ENCODE assay signal across 8 mouse cellular contexts in genomic region chr14:78900770-78901169, GRCm38 (mm10). TPM values are rescaled to one million over a fixed set of nuclear protein-coding genes. Genes with fewer than 3 reads are reported as not detected.
DNase-seq lines count a peak whose midpoint lies in the region; ATAC-seq lines count a peak whose summit lies in the region.

No protein-coding gene starts in this region.

- peak; percentile 58; the same call in 1 of the 2 replicates for ATAC-seq in neural tube, embryonic 14.5 days (ENCODE audit: low read depth)
- no peak for ATAC-seq in neural tube, embryonic 15.5 days (ENCODE audit: low FRiP score)
- ATAC-seq in heart, embryonic 16.5 days (replicated peaks; ENCODE audit: extremely low read depth, insufficient read depth, low FRiP score), result peak; percentile 94
- ATAC-seq in lung, embryonic 16.5 days (ENCODE audit: low read depth), result peak; percentile 81

- H3K4me2 ChIP-seq in neural tube, embryonic 14.5 days (ENCODE audit: low read depth, low read length), result no peak overlapping the region
- H3K4me2 ChIP-seq in neural tube, embryonic 15.5 days, result no peak overlapping the region
- H3K4me2 ChIP-seq in heart, embryonic 16.5 days (ENCODE audit: low read depth, low read length), result peak overlapping the region; percentile 6; the same call in 1 of the 2 replicates
- H3K4me2 ChIP-seq in lung, embryonic 16.5 days (ENCODE audit: low read depth, low read length), result no peak overlapping the region

- H3K9ac ChIP-seq in neural tube, embryonic 14.5 days (replicated peaks; ENCODE audit: low read depth, low read length), result no peak overlapping the region
- H3K9ac ChIP-seq in neural tube, embryonic 15.5 days (replicated peaks), result no peak overlapping the region
- H3K9ac ChIP-seq in heart, embryonic 16.5 days (ENCODE audit: low read length), result no peak overlapping the region; the same call in 1 of the 2 replicates
- no peak overlapping the region for H3K9ac ChIP-seq in lung, embryonic 16.5 days (ENCODE audit: low read length)

- H3K27me3 ChIP-seq in neural tube, embryonic 14.5 days (ENCODE audit: control insufficient read depth, insufficient read depth, low read length), result no peaks in the 10 kb centered on the region
- H3K27me3 ChIP-seq in neural tube, embryonic 15.5 days (replicated peaks), result no peaks in the 10 kb centered on the region
- no peaks in the 10 kb centered on the region for H3K27me3 ChIP-seq in heart, embryonic 16.5 days (ENCODE audit: control insufficient read depth, insufficient read depth, low read length)
- H3K27me3 ChIP-seq in lung, embryonic 16.5 days (ENCODE audit: control insufficient read depth, insufficient read depth, low read depth, low read length), result no peaks in the 10 kb centered on the region

- H3K4me1 ChIP-seq in neural tube, embryonic 14.5 days (ENCODE audit: control insufficient read depth, insufficient read depth, low read length), result no peaks in the 10 kb centered on the region
- 0 out of 2 replicates have a peak, but pooled peaks cover 2% of the 10 kb centered on the region for H3K4me1 ChIP-seq in neural tube, embryonic 15.5 days
- peaks cover 17% of the 10 kb centered on the region for H3K4me1 ChIP-seq in heart, embryonic 16.5 days (ENCODE audit: control insufficient read depth, insufficient read depth, low read length)
- peaks cover 2% of the 10 kb centered on the region; the same call in 1 of the 2 replicates for H3K4me1 ChIP-seq in lung, embryonic 16.5 days (replicated peaks; ENCODE audit: control insufficient read depth, insufficient read depth, low read length)

- peak; percentile 35 to 88 for DNase-seq in adrenal gland, adult (ENCODE audit: inconsistent age in 2 of 2, low spot score in 1 of 2)
- DNase-seq in adrenal gland, postnatal 25 days, result no peak
- peak; percentile 6 for DNase-seq in yolk sac, embryonic 10.5 days (ENCODE audit: low spot score)
- no peak for DNase-seq in spleen, postnatal 14 days (ENCODE audit: low spot score in 2 of 2)

- no peaks in the 10 kb centered on the region for H3K36me3 ChIP-seq in neural tube, embryonic 14.5 days (ENCODE audit: control insufficient read depth, insufficient read depth, low read length)
- H3K36me3 ChIP-seq in neural tube, embryonic 15.5 days, result no peaks in the 10 kb centered on the region
- no peaks in the 10 kb centered on the region for H3K36me3 ChIP-seq in heart, embryonic 16.5 days (ENCODE audit: control insufficient read depth, insufficient read depth)
- H3K36me3 ChIP-seq in lung, embryonic 16.5 days (ENCODE audit: control insufficient read depth, insufficient read depth, low read length), result no peaks in the 10 kb centered on the region

- 53% methylated on average over 2 of the region's 2 CpGs for WGBS in neural tube, embryonic 14.5 days
- WGBS in neural tube, embryonic 15.5 days, result 50% methylated on average over 2 of the region's 2 CpGs
- WGBS in heart, embryonic 16.5 days, result 1% methylated on average over 2 of the region's 2 CpGs
- 11% methylated on average over 2 of the region's 2 CpGs for WGBS in lung, embryonic 16.5 days

- H3K9me3 ChIP-seq in neural tube, embryonic 14.5 days (ENCODE audit: control insufficient read depth, low read length), result no peaks in the 10 kb centered on the region
- H3K9me3 ChIP-seq in neural tube, embryonic 15.5 days (replicated peaks), result no peaks in the 10 kb centered on the region
- H3K9me3 ChIP-seq in heart, embryonic 16.5 days (replicated peaks; ENCODE audit: control insufficient read depth, low read length), result no peaks in the 10 kb centered on the region
- H3K9me3 ChIP-seq in lung, embryonic 16.5 days (ENCODE audit: control insufficient read depth, low read length), result no peaks in the 10 kb centered on the region

- no peak overlapping the region for H3K27ac ChIP-seq in neural tube, embryonic 14.5 days (ENCODE audit: low read depth, low read length)
- no peak overlapping the region for H3K27ac ChIP-seq in neural tube, embryonic 15.5 days (replicated peaks)
- peak overlapping the region; percentile 63 for H3K27ac ChIP-seq in heart, embryonic 16.5 days (ENCODE audit: low read length)
- peak overlapping the region; percentile 45; the same call in 1 of the 2 replicates for H3K27ac ChIP-seq in lung, embryonic 16.5 days (ENCODE audit: low read length)

- H3K4me3 ChIP-seq in neural tube, embryonic 14.5 days (ENCODE audit: low read depth, low read length), result no peak overlapping the region
- H3K4me3 ChIP-seq in neural tube, embryonic 15.5 days (replicated peaks), result no peak overlapping the region
- no peak overlapping the region for H3K4me3 ChIP-seq in heart, embryonic 16.5 days (ENCODE audit: low read length)
- H3K4me3 ChIP-seq in lung, embryonic 16.5 days (ENCODE audit: low read length), result no peak overlapping the region

RNA-seq across cellular contexts. Expression of gene Vwa8, which starts 51.9 kb away (rescaled TPM):
- 136 and 144 TPM in 2 replicates for total RNA-seq in adrenal gland, postnatal 25 days (2021)
- 8.7 and 10.9 TPM in 2 replicates for polyA plus RNA-seq in neural tube, embryonic 14.5 days (2014; fragmentation: Nextera tagmentation; extraction: Ambion mirVana)
- 7.5 and 9.7 TPM in 2 replicates for polyA plus RNA-seq in neural tube, embryonic 15.5 days (2015; fragmentation: Nextera tagmentation; extraction: Ambion mirVana)
- polyA plus RNA-seq in heart, embryonic 16.5 days (2015; fragmentation: Nextera tagmentation; extraction: Ambion mirVana), result 16.9 and 20.0 TPM in 2 replicates
- polyA plus RNA-seq in lung, embryonic 16.5 days (2015; fragmentation: Nextera tagmentation; extraction: Ambion mirVana), result 10.3 and 10.5 TPM in 2 replicates

Comparison
In these comparisons a context has a peak if more than half of its experiments do, and no peak if none do; other contexts are left out.
1. DNase-seq: peak in adrenal gland, adult (2 of 2) and yolk sac, embryonic 10.5 days (single experiment); none in adrenal gland, postnatal 25 days (single experiment) and spleen, postnatal 14 days (0 of 2).
2. H3K27ac ChIP-seq: peak in heart, embryonic 16.5 days (single experiment) and lung, embryonic 16.5 days (single experiment); none in neural tube, embryonic 14.5 days (single experiment) and neural tube, embryonic 15.5 days (single experiment).